Mouse (Mus musculus) testis, adult 2 months (tissue): ENCODE measurements around the gene Oas1c. TPM values are rescaled to one million over a fixed set of nuclear protein-coding genes. Genes with fewer than 3 reads are reported as not detected.

ENCODE experiments used
- H3K27ac ChIP-seq: fragments of 200-500 bp; 2 replicates; pipeline ENCODE4 v1.5.1; 2012; ENCODE audit warnings: low read depth, low read length; ENCODE audit not compliant: control insufficient read depth, insufficient read depth
- H3K27me3 ChIP-seq: fragments of 200-500 bp; 2 replicates; pipeline ENCODE4 v1.6.1; 2012; ENCODE audit warnings: mild to moderate bottlenecking, low read length, moderate library complexity; ENCODE audit not compliant: control insufficient read depth, insufficient read depth
- H3K36me3 ChIP-seq: fragments of 200-500 bp; 2 replicates; pipeline ENCODE4 v1.6.1; 2012; ENCODE audit warnings: mild to moderate bottlenecking, low read length; ENCODE audit not compliant: control insufficient read depth, insufficient read depth
- H3K4me1 ChIP-seq: fragments of 200-500 bp; 2 replicates; pipeline ENCODE4 v1.6.1; 2012; ENCODE audit warnings: low read length; ENCODE audit not compliant: control insufficient read depth, insufficient read depth
- H3K4me3 ChIP-seq: fragments of 200-500 bp; 2 replicates; pipeline ENCODE4 v1.5.1; 2012; ENCODE audit warnings: low read depth, mild to moderate bottlenecking, low read length, moderate library complexity, mixed read lengths; ENCODE audit not compliant: control insufficient read depth
- CTCF ChIP-seq: fragments of 200-500 bp; IDR thresholded peaks from 2 replicates; pipeline ENCODE4 v1.5.1; 2012; ENCODE audit warnings: low read depth, mild to moderate bottlenecking, inconsistent platforms, low read length, moderate library complexity; ENCODE audit not compliant: control insufficient read depth, insufficient read depth, insufficient replicate concordance
- POLR2A ChIP-seq: fragments of 200-500 bp; IDR thresholded peaks from 2 replicates; pipeline ENCODE4 v1.6.1; 2012; ENCODE audit warnings: low read depth, mild to moderate bottlenecking, inconsistent platforms, low read length, moderate library complexity; ENCODE audit not compliant: control insufficient read depth
- polyA plus RNA-seq: library from polyadenylated mRNA; depleted of rRNA; stranded (reverse); fragments of >200 nt; gene quantifications from 2 replicates; pipeline ENCODE4 v1.2.3, GENCODE M21; 2012; rRNA removed

The Oas1c gene
- polyA plus RNA-seq, 1 experiment: 0.09 TPM

GRCm38 (mm10) chr5:120754215-120754614 lies 58.1 kb downstream of the Oas1c start:
- no peaks in the 10 kb centered on the region for H3K4me1 ChIP-seq
- H3K27me3 ChIP-seq: no peaks in the 10 kb centered on the region
- no peaks in the 10 kb centered on the region for H3K36me3 ChIP-seq
- H3K4me3 ChIP-seq: no peak overlapping the region
- no peak for TF ChIP-seq CTCF
- TF ChIP-seq POLR2A: no peak
- H3K27ac ChIP-seq: no peak overlapping the region

DNA sequence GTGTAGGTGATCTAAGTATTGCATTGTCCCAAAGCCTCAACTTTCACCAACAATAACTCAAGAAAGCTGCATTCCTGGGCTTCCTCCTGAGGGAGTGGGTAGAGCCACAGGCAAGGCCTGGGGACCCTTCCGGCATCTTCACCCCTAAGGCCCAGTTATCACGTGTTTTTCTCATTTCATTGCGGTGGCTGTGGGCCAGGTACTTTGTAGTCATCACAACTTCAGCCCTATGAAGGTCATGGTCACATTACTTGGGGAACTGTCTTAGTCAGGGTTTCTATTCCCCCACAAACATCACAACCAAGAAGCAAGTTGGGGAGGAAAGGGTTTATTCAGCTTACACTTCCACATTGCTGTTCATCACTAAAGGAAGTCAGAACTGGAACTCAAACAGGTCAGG lies 59.5 kb downstream of the Oas1c start:
- TF ChIP-seq CTCF: no peak
- H3K27ac ChIP-seq: no peak overlapping the region

DNA sequence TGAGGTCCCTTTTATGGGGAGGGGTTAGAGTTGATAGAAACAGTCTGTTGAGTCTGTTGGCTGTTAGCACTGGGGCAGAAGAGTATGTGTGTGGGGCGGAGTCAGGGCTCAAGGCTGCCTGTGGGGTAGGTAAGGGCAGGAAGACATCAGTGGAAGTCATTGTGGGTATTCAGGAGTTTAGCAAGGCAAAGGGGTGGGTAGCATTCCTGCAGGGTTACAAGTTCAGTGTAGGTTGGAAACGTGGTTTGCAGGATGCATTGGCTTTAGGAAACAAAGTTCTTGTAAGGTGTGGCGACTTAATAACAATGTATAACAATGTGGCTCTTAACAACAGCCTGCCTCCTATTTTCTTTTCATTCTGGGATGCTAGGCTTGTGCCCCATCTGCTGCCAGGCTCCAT lies 61.1 kb downstream of the Oas1c start:
- Histone ChIP-seq H3K36me3 (no peaks in the 10 kb centered on the region), H3K27me3 (no peaks in the 10 kb centered on the region), H3K4me1 (no peaks in the 10 kb centered on the region), H3K27ac (no peak overlapping the region), H3K4me3 (no peak overlapping the region)
- TF ChIP-seq CTCF: no peak

More for the DNA sequence above, 59.5 kb downstream of the Oas1c start:
- Histone ChIP-seq H3K36me3 (no peaks in the 10 kb centered on the region), H3K4me3 (no peak overlapping the region), H3K27me3 (no peaks in the 10 kb centered on the region), H3K4me1 (no peaks in the 10 kb centered on the region)

Other genes with a start within 250 kb of the Oas1c start
- gene Tpcn1, start 223.8 kb downstream of the Oas1c start, polyA plus RNA-seq: 18.7 and 20.7 TPM in 2 replicates
- gene Iqcd, start 223.5 kb downstream of the Oas1c start, polyA plus RNA-seq: 77.3 and 85.9 TPM in 2 replicates
- gene Rita1, start 199.9 kb downstream of the Oas1c start, polyA plus RNA-seq: 9.0 and 13.2 TPM in 2 replicates
- 14.9 and 16.6 TPM in 2 replicates for gene Ddx54, start 199.8 kb downstream of the Oas1c start, polyA plus RNA-seq
- 6.4 and 7.8 TPM in 2 replicates for gene Cfap73, start 178.3 kb downstream of the Oas1c start, polyA plus RNA-seq
- gene Rasal1, start 163.7 kb downstream of the Oas1c start, polyA plus RNA-seq: 20.0 and 20.9 TPM in 2 replicates
- gene Dtx1, start 100.6 kb downstream of the Oas1c start, polyA plus RNA-seq: 38.6 and 46.0 TPM in 2 replicates
- gene Oas2, start 62.7 kb downstream of the Oas1c start, polyA plus RNA-seq: 0.23 and 0.36 TPM in 2 replicates
- gene Oas3, start 34.9 kb downstream of the Oas1c start, polyA plus RNA-seq: 0.05 and 0.07 TPM in 2 replicates
- 0.07 TPM in 1 of 2 replicates, not detected in the other for gene Oas1e, start 17.0 kb downstream of the Oas1c start, polyA plus RNA-seq
- gene Oas1f, start 34.9 kb upstream of the Oas1c start, polyA plus RNA-seq: not detected in 2 replicates
- gene Oas1h, start 48.9 kb upstream of the Oas1c start, polyA plus RNA-seq: 0.06 TPM in 1 of 2 replicates, not detected in the other
- gene Oas1g, start 75.1 kb upstream of the Oas1c start, polyA plus RNA-seq: 0.24 TPM in 1 of 2 replicates, not detected in the other
- 0.27 and 0.42 TPM in 2 replicates for gene Oas1a, start 95.0 kb upstream of the Oas1c start, polyA plus RNA-seq
- not detected in 2 replicates for gene Oas1d, start 102.0 kb upstream of the Oas1c start, polyA plus RNA-seq
- 1.3 and 1.8 TPM in 2 replicates for gene Rph3a, start 197.6 kb upstream of the Oas1c start, polyA plus RNA-seq